Mouse (Mus musculus): ENCODE measurements at regions not wholly inside any gene's neighbourhood (a gene's known extent, or its start where the extent isn't known, plus 50 kb on each side); places are given as distances from the start of the nearest gene placed in this dataset.

DNA sequence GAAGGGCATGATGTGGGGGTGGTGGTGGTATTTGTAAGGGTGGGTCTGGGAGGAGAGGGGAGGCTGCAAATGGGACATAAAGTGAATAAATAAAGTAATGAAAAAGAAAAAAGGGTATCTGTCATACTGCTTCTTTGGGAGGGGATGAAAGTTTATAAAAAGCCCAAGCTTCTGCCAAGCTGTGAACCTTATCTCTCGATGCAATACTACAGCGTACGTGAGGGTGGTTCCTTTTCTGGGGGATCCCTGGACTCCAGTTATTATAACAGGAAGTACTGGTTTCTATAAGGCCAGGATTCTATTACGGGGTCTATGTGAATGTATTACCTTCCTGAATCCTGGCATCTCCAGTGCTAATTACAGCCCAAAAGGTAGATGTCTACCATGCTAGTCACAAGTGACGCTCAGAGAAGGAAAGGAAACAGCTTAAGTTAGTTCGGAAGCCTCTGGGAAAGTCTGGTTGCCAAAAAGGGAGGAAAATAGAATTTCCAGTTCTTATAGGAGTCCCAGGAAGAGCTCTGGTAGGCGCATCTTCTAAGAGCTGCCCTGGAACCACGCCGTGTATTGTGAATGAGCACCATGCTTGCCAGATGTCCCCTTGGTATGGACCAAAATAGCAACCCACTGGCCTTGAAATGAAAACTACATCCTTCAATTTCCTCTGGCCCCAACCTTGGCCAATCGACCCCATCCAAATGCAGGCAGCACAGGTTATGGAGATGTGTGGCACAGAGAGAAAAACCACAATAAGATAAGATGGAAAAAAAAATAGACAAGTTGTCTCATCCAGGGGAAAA lies 228.9 kb downstream of the Cog6 start:
- TF ChIP-seq POLR2A (IDR thresholded peaks at IDR 0.05; ENCODE audit: insufficient read depth, low read depth, low read length) (no peak), CTCF (IDR thresholded peaks at IDR 0.05) (no peak)
